Mouse (Mus musculus) hindbrain, embryonic 14.5 days (tissue): ENCODE measurements around the gene Snca. TPM values are rescaled to one million over a fixed set of nuclear protein-coding genes. Genes with fewer than 3 reads are reported as not detected.
A peak's percentile ranks its signal among the peaks of the same experiment; 100 is the strongest.
"Not testable (repeated sequence)": the region's sequence is repeated elsewhere in the genome, so short reads cannot be mapped to it uniquely, and the experiment has no call there.

Experiments
- ATAC-seq: fragments of 200-750 bp; cut with Nextera tagmentation; 2 replicates; pipeline ENCODE4 v1.8.0; 2017; ENCODE audit warnings: moderate number of reproducible peaks, mild to moderate bottlenecking, moderate TSS enrichment, moderate library complexity; ENCODE audit not compliant: low FRiP score
- DNase-seq: peaks from one replicate; pipeline ENCODE4 v3.0.0-alpha.2; 2015; ENCODE audit warnings: low spot score
- H3K27ac ChIP-seq: fragments of 300-500 bp; sonication (generic); 2 replicates; pipeline ENCODE4 v1.5.1; 2014; ENCODE audit warnings: mild to moderate bottlenecking, moderate library complexity
- H3K27me3 ChIP-seq: fragments of 300-500 bp; sonication (generic); 2 replicates; pipeline ENCODE4 v1.6.1; 2014; ENCODE audit warnings: mild to moderate bottlenecking, low read length, mixed read lengths; ENCODE audit not compliant: control insufficient read depth, insufficient read depth
- H3K36me3 ChIP-seq: fragments of 300-500 bp; sonication (generic); replicated peaks from 2 replicates; pipeline ENCODE4 v1.6.1; 2014; ENCODE audit not compliant: control insufficient read depth, insufficient read depth
- H3K4me1 ChIP-seq: fragments of 300-500 bp; sonication (generic); replicated peaks from 2 replicates; pipeline ENCODE4 v1.6.1; 2014; ENCODE audit warnings: antibody characterized with exemption, low read length, mixed read lengths; ENCODE audit not compliant: control insufficient read depth, insufficient read depth
- H3K4me2 ChIP-seq: fragments of 300-500 bp; sonication (generic); replicated peaks from 2 replicates; pipeline ENCODE4 v1.6.1; 2014; ENCODE audit warnings: mild to moderate bottlenecking, moderate library complexity
- H3K4me3 ChIP-seq: fragments of 300-500 bp; sonication (generic); replicated peaks from 2 replicates; pipeline ENCODE4 v1.5.1; 2014; ENCODE audit warnings: mild to moderate bottlenecking, low read length
- H3K9ac ChIP-seq: fragments of 300-500 bp; sonication (generic); 2 replicates; pipeline ENCODE4 v1.6.1; 2014
- H3K9me3 ChIP-seq: fragments of 300-500 bp; sonication (generic); 2 replicates; pipeline ENCODE4 v1.6.1; 2016; ENCODE audit warnings: low read length; ENCODE audit not compliant: control insufficient read depth
- WGBS: fragments of 180-500 bp; shearing (Covaris S2); extraction: QIAGEN DNeasy Blood & Tissue Kit; methylation state at CpG from one replicate; pipeline ENCODE4 v1.1.7; 2014; 5-methylcytosine and 5-hydroxymethylcytosine counted together
- polyA plus RNA-seq: library from polyadenylated mRNA; unstranded; fragments of >200 nt; fragmentation: Nextera tagmentation; extraction: Ambion mirVana; gene quantifications from 2 replicates; pipeline ENCODE4 v1.2.1, GENCODE M21; 2014

Snca gene
- polyA plus RNA-seq, 1 experiment from 2014 or later = 235 TPM

GRCm38 (mm10) chr6:60741427-60742071 is 88.1 kb downstream of the Snca start:
- H3K4me1 ChIP-seq = no peaks in the 10 kb centered on the region
- H3K27me3 ChIP-seq = no peaks in the 10 kb centered on the region
- no peaks in the 10 kb centered on the region for H3K9me3 ChIP-seq
- H3K9ac ChIP-seq = no peak overlapping the region
- WGBS = 73% methylated on average over 2 of the region's 2 CpGs
- peak; percentile 24; the same call in 1 of the 2 replicates for ATAC-seq
- no peaks in the 10 kb centered on the region for H3K36me3 ChIP-seq
- H3K4me2 ChIP-seq = no peak overlapping the region
- no peak overlapping the region for H3K4me3 ChIP-seq
- H3K27ac ChIP-seq = no peak overlapping the region
- no peak for DNase-seq

DNA sequence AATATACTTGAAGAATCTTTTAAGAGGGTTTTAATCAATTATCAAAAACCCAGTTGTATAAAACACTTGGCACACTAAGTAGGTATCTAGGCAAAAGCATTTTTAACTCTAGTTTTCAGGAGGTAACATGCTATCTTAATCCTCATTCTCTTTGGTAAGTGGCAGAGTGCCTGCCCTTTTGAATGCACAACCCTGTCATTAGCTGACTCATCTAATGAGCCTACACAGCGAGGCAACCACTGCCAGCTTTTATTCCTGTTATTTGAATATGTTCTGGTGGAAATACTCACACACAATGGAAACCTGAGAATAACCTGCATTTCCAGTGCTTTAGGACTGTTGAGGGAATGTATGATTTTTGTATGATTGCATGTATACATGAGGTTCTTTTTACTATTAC is 89.9 kb downstream of the Snca start:
- H3K4me2 ChIP-seq = no peak overlapping the region
- no peak overlapping the region for H3K27ac ChIP-seq
- 46% methylated on average over 1 of the region's 1 CpGs for WGBS
- H3K27me3 ChIP-seq = no peaks in the 10 kb centered on the region
- no peak overlapping the region for H3K4me3 ChIP-seq
- no peaks in the 10 kb centered on the region for H3K36me3 ChIP-seq
- DNase-seq = no peak
- no peaks in the 10 kb centered on the region for H3K9me3 ChIP-seq
- H3K9ac ChIP-seq = no peak overlapping the region
- no peaks in the 10 kb centered on the region for H3K4me1 ChIP-seq
- no peak for ATAC-seq

GRCm38 (mm10) chr6:60731164-60731563 is 98.5 kb downstream of the Snca start:
- no peaks in the 10 kb centered on the region for H3K4me1 ChIP-seq
- WGBS = 41% methylated on average over 2 of the region's 2 CpGs

DNA sequence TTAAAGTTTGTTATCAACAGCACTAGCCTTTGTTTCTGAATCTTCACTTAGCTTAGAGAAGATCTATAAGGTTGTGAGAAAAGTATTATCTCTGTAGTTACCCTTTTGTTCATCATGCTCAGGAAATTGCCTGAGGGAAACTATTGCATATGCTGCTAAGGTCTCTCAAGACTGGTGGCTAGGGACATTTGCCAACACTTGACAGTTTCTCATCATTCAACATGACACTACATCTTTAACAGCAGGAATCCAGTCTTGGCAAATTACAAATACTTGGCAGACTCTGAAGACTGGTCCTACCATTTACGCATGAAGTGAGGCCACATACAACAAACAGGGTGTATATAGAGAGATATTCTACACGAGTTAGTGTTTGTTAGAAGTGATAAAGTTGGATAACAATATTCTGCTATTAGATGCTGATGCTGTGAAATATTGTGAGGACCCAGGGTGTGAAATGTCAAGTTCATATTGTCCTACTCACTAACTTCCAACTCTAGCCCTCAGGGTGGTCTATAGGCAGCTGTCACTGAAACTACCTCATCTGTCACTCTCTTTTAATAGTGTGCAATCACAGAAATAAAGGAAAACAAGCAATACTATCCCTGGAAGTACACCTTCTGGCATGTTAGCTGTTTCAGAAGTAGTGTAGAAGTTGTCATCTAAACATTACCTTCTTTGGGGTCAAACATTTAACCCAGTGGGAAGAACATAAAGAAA is 105.4 kb downstream of the Snca start:
- H3K4me1 ChIP-seq = no peaks in the 10 kb centered on the region
- DNase-seq = no peak
- no peak overlapping the region for H3K4me2 ChIP-seq
- H3K9ac ChIP-seq = no peak overlapping the region
- H3K27me3 ChIP-seq = no peaks in the 10 kb centered on the region
- no peaks in the 10 kb centered on the region for H3K9me3 ChIP-seq
- no peak overlapping the region for H3K4me3 ChIP-seq
- ATAC-seq = 0 out of 2 replicates have a peak, but pooled peaks have one; percentile 43
- H3K36me3 ChIP-seq = no peaks in the 10 kb centered on the region
- 73% methylated on average over 2 of the region's 2 CpGs for WGBS
- H3K27ac ChIP-seq = no peak overlapping the region

More at GRCm38 (mm10) chr6:60731164-60731563, 98.5 kb downstream of the Snca start:
- no peak for ATAC-seq
- Histone ChIP-seq H3K4me2 (no peak overlapping the region), H3K9me3 (no peaks in the 10 kb centered on the region), H3K27ac (no peak overlapping the region), H3K36me3 (no peaks in the 10 kb centered on the region), H3K4me3 (no peak overlapping the region), H3K9ac (no peak overlapping the region), H3K27me3 (no peaks in the 10 kb centered on the region)
- DNase-seq = no peak

DNA sequence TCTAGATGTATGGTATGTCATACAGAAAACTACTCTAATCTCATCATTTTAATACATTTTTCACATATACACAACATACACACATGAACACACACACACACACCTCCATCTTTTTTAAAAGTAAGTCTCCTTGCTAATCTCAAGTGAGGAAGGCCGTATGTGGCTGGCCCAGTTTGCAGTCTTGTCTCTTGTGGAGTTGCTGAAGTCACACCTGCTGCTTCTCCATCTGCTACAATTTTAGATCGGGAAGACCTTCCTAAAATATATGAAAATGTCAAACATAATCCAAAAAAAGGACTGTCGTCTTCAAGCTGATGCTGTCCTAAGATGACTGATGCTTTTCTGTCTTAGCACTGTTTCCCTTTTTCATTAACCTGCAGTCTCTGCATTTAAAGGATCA is 112.1 kb downstream of the Snca start:
- Histone ChIP-seq H3K9ac (no peak overlapping the region), H3K27ac (no peak overlapping the region), H3K36me3 (no peaks in the 10 kb centered on the region), H3K27me3 (no peaks in the 10 kb centered on the region), H3K9me3 (no peaks in the 10 kb centered on the region), H3K4me2 (no peak overlapping the region), H3K4me1 (no peaks in the 10 kb centered on the region), H3K4me3 (no peak overlapping the region)
- WGBS = 87% methylated on average over 3 of the region's 3 CpGs
- no peak for ATAC-seq
- DNase-seq = no peak

GRCm38 (mm10) chr6:60709997-60710471 is 119.6 kb downstream of the Snca start:
- Histone ChIP-seq H3K9me3 (no peaks in the 10 kb centered on the region), H3K4me3 (no peak overlapping the region), H3K4me1 (no peaks in the 10 kb centered on the region), H3K9ac (no peak overlapping the region), H3K36me3 (no peaks in the 10 kb centered on the region), H3K27me3 (no peaks in the 10 kb centered on the region), H3K4me2 (no peak overlapping the region), H3K27ac (peak overlapping the region; percentile 55)
- ATAC-seq (peak; percentile 48; the same call in 1 of the 2 replicates), DNase-seq (no peak)
- 6% methylated on average over 2 of the region's 2 CpGs for WGBS

DNA sequence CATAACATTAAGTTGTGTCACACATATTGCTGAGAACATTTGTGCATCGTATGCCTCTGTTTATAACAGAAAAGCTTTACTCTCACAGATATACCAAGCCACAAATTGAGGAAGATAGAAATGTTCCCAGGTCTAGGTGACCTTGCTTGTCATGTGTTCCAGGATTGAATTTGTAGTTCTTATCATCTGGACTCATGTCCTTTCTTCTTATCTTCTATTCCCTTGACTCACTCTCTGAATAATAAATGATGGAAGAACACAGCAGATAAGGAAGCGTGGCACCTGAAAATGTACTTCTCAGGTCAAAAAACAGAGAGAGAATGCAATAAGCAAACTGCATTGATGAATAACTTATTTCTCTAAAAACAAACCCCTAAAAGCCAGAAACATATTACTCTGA is 131.6 kb downstream of the Snca start:
- H3K4me2 ChIP-seq = no peak overlapping the region
- H3K27me3 ChIP-seq = no peaks in the 10 kb centered on the region
- H3K9me3 ChIP-seq = no peaks in the 10 kb centered on the region
- 88% methylated on average over 2 of the region's 2 CpGs for WGBS
- ATAC-seq = no peak
- DNase-seq = no peak
- no peak overlapping the region for H3K27ac ChIP-seq
- H3K4me3 ChIP-seq = no peak overlapping the region
- H3K4me1 ChIP-seq = no peaks in the 10 kb centered on the region
- H3K9ac ChIP-seq = no peak overlapping the region
- no peaks in the 10 kb centered on the region for H3K36me3 ChIP-seq

- not testable (repeated sequence) for DNase-seq, H3K27me3 ChIP-seq, H3K4me1 ChIP-seq, H3K27ac ChIP-seq, H3K4me3 ChIP-seq, H3K36me3 ChIP-seq, H3K9ac ChIP-seq, H3K4me2 ChIP-seq, ATAC-seq, H3K9me3 ChIP-seq
- 88% methylated on average over 4 of the region's 4 CpGs for WGBS
Observed at GRCm38 (mm10) chr6:60687048-60687447, 142.6 kb downstream of the Snca start.

DNA sequence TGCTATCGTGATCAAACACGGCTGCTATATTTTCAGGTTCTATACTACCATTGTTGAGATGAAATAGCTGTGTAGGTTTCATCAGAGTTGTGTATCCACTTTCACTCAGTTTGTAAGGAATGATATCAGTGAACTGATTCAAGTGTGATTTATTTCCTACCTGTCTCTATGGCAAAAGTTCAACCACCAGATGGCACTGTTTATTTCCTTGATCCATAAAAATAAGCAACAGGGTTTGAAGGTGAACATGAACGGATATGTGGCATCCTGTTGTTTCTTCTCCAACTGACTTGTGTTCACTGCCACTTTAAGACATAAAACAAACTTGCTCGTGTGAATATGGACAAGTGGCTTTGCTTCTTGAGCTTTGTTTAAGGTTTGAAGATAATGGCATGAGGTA is 147.4 kb downstream of the Snca start:
- Histone ChIP-seq H3K27me3 (no peaks in the 10 kb centered on the region), H3K27ac (no peak overlapping the region), H3K4me3 (no peak overlapping the region), H3K4me1 (no peaks in the 10 kb centered on the region), H3K9me3 (no peaks in the 10 kb centered on the region), H3K9ac (no peak overlapping the region), H3K36me3 (no peaks in the 10 kb centered on the region), H3K4me2 (no peak overlapping the region)
- ATAC-seq (no peak), DNase-seq (peak; percentile 81)
- WGBS = 53% methylated on average over 4 of the region's 4 CpGs
